Mouse (Mus musculus): ENCODE measurements around the gene Tuba4a.
"Not testable (repeated sequence)": the region's sequence is repeated elsewhere in the genome, so short reads cannot be mapped to it uniquely, and the experiment has no call there.

Gene Tuba4a

DNA sequence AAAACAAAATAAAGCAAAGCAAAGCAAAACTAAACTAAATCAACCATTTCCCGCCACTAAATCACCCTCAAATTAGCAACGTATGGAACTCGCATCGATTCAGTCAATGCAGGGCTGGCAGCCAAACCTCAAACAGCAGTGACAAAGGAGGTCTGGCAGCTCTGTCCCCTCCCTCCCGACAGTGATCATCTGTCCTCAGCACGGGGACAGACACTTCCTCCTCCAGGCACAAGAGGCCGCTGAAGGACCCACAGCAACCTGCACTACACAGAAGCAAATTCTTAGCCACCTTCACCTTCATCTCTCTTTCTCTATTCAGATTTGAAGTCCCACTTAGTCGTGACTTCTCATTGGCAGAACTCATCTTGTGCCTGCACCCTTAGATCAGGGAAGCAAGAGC, 14.9 kb upstream of the Tuba4a start:
- no peak for DNase-seq (ENCODE audit: low spot score)

DNA sequence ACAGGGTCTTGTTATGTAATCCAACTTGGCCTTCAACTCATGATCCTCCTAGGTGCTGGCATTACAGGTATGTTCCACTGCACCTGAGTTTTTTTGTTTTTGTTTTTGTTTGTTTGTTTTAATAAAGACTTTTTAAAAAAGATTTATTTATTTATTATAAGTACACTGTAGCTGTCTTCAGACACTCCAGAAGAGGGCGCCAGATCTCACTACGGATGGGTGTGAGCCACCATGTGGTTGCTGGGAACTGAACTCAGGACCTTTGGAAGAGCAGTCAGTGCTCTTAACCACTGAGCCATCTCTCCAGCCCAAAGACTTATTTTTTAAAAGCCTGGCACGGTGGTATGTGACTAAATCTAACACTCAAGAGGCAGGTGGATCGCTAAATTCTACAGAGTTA, 12.8 kb upstream of the Tuba4a start:
- not testable (repeated sequence) for DNase-seq (ENCODE audit: low spot score)

DNA sequence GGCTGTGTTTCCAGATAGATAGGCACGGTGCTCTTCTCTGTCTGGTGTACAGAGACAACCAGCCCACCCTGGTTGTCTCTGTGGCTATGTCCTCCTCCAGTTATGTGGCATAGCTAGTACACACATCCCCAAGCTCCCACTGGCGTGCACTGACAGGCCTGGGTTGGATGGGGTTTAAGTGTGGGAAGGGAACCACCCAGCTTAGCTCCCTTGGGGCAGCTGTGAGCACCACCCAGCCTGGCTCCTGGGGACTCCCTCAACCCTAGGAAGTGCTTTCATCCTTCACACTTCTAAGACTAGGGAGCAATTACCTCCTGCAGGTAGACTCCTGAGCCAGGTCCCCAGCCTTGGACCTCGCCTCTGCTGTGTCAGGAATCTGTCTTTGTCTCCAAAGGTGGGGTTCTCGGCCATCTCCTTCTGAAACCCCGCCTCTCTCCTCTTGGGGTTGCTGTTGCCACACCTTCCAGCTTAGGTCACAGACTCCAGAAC, 12.0 kb upstream of the Tuba4a start, which contains the start of gene A630095N17Rik:
TSS of gene A630095N17Rik (minus strand) at position 439 of the 489 bp plus-strand sequence.
- DNase-seq (ENCODE audit: low spot score): no peak

DNA sequence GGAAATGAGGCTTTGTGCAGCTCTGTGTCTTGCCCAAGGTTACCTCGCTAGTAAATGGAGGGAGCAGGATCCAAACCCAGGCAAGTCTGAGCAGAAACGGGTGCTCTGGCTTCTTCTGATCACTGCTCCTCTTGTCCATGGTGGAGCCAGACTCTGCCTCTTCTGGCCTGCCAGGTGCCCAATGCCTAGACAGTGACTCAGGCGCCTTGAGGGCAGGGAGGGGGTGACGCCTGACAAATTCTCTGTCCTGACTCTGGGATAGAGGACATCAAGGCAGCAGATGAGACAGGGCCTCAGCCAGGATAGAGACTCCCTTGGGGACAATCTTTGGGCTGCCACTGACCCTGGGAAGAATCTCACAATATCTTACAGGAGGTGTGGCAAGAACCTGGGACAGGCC, 11.6 kb upstream of the Tuba4a start:
- DNase-seq (ENCODE audit: low spot score): no peak

DNA sequence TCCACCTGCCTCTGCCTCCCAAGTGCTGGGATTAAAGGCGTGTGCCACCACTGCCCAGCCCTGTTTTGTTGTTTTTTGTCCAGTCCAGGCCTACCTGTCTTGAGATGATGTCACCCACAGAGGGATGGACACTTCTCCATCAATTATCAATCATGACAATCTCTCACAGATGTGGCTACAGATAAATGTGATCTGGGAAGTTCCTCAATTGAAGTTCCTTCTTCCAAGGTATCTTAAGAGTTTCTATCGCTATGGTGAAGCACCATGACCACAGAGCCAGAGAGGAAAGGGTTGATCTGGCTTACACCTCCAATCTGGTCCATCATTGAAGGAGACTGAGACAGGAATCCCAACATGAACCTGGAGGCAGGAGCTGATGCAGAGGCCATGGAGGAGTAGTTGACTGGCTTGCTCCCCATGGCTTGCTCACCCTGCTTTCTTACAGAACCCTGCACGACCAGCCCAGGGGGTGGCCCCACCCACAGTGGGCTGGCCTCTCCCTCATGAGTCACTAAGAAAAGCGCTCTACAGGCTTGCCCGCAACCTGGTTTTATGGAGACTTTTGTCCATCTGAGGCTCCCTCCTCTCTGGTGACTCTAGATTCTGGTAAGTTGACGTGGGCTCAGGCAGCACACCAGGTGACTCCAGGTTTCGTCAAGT, 10.8 kb upstream of the Tuba4a start:
- DNase-seq (ENCODE audit: low spot score): no peak

DNA sequence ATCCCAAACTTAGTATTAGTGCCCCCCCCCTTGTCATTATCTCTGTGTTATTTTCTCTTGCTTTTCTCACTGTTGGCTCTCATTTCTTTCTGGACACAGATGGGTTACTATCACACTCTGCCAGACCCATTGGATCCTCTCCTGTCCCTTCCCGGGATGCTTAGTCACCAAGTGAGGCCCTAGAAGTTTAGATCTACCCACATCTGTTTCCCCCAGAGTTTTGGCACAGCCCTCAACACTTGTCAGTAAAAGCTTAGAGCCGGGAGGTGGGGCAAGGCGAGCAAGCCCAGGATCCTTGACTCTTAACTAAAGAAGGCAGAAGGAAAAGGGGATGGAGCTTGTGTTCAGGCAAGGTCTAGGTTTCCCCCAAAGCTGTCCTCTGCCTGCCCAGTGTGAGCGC, 9.5 kb upstream of the Tuba4a start:
- no peak for DNase-seq (ENCODE audit: low spot score)

DNA sequence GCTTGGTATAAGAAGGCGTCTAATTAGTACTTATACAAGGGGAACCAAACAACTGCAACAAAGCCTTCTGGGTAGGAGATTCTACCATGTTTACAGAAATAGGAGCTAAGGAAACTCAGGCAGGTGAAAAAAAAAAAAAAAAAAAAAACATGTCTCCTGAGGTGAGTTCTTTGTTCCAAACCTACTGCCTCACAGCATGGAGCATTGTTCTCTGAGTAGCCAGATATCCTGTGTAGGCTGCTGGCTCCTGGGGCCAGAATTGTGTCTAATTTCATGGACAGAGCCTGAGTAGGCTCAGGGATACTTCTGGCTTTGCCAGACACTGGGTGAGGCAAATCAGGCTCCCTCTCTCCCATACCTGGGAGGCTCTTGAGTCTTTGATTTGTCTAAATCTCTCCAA, 8.0 kb upstream of the Tuba4a start:
- no peak for DNase-seq (ENCODE audit: low spot score)

DNA sequence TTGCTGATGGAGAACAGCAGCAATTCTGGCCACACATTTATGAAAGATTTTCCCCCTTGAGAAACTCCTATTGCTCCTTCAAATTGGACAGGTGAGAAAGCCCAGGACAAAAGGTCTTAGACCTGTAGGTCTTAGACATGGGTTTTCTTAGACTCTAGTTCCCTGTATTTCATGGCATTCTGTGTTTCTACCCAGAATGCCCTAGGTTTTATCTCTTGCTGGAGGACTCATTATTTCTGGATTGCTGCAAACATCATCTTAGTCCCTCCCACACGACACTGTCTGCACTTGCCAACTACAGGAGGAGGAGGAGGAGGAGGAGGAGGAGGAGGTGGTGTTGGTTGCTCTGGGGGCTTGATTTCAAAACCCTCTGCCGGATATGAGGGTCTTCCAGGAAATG, 6.5 kb upstream of the Tuba4a start:
- DNase-seq (ENCODE audit: low spot score): no peak

DNA sequence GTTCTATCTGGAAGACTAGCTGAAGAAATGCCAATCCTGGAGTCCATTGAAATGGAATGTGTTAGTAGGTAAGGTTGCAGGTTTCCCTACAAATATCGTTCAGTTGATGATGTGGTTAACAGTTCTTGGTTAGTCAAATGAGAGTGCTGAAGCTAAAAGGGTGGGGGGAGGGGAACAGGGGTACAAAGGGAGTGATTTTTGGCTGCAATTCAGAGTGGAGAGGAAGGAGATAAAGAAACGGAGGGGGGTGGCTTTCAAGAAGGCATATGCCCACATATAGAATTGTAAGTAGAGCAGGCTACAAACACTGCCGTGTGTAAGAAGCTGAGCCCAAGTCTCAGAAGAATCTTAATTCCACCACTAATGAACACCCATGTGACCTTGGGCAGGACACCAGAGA, 5.8 kb upstream of the Tuba4a start:
- no peak for DNase-seq (ENCODE audit: low spot score)

DNA sequence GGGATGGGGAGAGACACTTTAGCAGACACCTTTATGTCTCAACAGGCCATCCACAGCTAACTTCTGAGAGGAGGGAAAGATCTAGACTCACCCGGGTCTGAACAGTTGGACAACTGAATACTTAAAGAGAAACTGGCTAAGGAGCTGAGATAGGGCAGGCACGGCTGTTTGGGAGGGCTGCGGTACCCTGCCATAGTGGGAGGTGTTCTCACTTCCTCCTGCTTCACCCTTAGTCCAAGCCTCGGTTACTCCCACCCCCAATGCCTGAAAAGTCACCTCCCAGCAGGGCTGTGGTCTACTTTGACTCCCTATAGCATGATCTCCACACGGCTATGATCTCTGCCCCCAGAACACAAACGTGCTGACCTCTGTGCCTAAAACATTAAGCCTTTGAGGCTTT, 3.9 kb upstream of the Tuba4a start:
- DNase-seq (ENCODE audit: low spot score): no peak

DNA sequence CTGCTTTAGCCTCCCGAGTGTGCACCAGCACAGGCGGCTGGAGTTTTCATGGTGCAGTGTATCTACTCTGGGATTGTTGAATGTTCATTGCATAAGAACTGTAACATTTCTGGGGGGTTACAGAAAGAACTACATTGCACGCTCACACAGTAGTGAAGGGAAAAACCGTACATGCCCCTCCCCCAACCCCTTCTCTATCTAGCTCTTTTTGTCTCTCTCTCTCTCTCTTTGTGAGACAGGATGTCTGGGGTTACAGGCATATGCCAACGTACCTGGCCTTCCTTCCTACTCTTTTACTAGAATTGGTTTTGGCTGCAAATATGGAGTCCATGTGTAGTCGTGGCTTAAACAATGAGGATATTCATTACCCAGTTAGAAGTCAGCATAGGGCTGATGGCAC, 3.3 kb upstream of the Tuba4a start:
- no peak for DNase-seq (ENCODE audit: low spot score)

DNA sequence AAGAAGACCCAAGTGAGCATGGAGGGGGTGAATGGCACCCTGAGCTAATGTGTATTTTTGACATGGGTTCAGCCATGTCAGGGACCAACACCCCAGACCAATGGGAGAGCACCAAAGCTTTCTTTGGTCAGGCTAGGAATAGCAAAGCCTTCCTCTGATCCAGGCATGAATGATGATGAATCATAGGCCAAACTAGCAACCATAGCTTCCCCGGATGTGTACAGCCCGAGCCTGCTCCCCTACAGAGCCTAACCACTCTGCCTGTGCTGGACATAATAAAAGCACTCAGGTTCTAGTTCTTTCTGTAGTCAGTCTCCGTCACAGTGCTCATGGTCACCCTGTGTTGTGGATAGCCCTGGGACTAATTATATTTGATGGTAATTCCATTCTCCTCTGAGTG, 1.9 kb upstream of the Tuba4a start:
- no peak for DNase-seq (ENCODE audit: low spot score)

DNA sequence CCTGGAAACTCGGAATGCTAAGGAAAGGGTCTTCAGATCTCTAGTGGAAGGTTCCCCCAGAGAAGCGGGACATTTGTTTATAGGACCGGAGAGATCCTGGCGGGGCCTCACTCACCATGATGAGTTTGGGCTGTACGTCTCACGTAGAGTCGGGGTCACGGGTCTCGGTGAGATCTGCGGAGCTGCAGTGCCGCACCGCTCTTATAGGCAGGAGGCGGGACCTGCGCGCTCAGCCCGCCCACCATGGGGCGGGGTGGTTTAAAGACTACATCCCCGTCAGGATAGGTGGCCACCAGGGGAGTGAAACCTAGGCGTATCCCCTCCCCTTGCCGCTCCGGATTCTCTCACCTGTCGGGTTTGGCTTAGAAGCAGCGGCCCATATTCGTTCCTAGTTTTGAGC, 587 bp downstream of the Tuba4a start:
- DNase-seq (ENCODE audit: low spot score): peak; percentile 39

DNA sequence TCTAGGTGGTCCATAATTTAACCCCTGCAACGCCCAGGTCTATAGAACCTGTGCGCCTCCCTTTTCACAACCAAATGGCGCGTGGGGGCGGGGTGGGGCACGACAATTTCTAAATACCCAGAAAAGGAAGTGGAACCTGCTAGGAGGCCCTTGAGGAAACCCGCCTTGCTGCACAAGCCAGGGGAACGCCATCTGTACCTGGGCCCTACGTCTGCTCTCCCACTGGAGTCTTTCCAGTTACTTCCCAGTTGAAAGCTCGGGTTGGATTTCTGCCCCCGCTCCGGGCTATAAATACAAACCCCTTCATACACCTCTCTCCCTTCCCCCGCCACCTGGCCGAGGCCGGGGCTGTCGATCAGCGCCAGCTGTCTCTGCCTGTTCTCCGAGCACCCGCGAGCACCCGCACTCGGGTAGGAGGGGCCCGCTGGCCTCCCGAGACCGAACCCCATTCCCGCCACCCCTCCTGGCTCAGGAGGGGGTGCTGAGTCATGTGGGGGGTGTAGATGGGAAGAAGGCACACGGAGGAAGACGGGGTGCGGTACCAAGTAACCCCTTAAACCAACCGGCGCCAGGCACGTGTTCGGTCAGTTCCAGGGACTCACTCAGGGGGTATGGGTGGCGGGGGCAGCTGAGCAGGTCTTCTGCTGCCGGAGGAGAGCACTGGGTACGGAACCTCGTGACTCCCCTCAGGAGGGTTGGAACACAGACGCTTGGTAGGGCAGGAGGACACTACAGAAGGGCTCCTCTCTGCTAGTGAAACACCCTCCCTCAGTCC, 1.3 kb downstream of the Tuba4a start:
- no peak for DNase-seq (ENCODE audit: low spot score)

DNA sequence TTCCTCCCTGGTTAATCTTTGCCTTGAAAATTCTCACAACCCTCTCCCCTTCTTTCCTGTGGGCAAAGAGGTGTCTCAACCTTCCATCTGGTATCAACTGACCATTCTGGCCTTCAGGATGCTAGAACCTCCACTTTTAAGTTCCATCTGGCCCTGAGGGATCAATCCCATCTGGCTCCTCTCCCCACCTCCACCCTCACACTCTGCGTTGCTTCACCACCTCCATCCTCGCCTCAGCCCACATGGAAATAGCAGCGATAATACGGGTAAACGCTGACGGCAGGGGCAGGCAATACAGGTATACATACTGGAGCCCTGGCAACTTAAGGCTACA, 1.8 kb downstream of the Tuba4a start:
- DNase-seq (ENCODE audit: low spot score): no peak

DNA sequence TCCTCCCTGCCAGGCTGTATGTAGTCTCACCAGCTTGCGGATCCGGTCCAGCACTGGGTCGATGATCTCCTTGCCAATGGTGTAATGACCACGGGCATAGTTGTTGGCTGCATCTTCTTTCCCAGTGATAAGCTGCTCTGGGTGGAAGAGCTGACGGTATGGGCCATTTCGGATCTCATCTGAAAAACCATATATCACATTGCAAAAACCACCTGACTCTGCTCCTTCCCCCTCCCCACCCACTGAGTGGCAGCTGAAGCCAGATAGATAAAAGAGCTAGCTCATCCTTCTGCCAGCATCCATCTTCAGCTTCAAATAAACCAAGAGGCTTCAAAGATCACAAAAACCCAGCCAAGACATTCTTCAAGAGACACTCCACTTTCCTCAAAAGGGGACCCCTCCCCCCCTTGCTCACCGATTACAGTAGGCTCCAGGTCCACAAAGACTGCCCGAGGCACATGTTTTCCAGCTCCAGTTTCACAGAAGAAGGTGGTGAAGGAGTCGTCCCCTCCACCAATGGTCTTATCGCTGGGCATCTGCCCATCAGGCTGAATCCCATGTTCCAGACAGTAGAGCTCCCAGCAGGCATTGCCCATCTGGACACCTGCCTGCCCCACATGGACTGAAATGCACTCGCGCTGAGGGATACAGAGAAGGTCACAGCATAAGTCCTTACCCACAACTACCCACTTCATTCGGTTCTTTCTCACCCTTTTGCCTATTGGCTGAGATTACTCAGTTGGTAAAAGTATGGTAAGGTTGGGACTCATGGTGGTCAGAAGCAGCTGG, 2.7 kb downstream of the Tuba4a start:
- DNase-seq (ENCODE audit: low spot score): no peak

DNA sequence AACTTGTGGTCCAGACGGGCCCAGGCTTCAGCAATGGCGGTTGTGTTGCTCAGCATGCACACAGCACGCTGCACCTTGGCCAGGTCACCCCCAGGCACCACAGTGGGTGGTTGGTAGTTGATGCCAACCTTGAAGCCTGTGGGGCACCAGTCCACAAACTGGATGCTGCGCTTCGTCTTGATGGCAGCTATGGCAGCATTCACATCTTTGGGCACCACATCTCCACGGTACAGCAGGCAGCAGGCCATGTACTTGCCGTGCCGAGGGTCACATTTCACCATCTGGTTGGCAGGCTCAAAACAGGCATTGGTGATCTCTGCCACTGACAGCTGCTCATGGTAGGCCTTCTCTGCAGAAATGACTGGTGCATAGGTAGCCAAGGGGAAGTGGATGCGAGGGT, 3.9 kb downstream of the Tuba4a start:
- DNase-seq (ENCODE audit: low spot score): no peak

DNA sequence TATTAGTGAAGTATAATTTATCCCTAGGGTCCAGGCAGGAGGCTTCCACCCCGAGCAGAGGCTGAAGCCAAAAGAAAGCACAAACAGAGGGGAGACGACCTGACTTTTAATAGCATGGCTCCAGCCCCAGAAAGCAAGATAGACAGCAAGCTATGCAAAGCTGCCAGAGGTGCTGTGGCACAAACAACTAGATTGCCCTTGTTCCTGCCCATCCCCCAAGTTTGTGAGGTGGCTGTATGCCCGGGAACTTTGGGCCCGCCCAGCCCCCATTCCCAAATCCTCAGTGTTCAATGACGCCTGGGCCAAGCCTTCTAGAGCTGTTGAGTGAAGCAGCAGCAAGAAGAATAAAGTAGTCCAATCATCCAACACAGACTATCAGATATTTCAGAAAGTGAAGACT, 4.8 kb downstream of the Tuba4a start:
- no peak for DNase-seq (ENCODE audit: low spot score)

DNA sequence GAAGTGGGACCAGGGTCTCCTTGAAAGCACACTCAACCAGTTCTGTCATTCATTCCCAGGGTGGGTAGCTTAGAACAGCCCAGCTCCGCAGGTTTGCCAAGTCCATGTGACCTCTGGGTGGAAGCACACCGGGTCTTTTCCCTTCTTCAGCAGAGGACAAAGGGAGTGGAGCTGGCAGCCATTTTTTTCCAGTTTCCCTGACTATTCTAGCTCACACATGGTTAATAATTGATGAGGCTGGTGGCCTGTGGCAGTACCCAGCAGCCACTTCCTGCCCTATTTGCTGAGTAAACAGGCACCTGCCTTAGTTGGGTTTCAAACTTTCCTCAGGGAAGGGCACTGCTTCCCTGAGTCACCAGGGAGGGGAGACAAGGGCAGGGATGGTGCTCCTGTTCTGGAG, 5.2 kb downstream of the Tuba4a start:
- DNase-seq (ENCODE audit: low spot score): no peak

DNA sequence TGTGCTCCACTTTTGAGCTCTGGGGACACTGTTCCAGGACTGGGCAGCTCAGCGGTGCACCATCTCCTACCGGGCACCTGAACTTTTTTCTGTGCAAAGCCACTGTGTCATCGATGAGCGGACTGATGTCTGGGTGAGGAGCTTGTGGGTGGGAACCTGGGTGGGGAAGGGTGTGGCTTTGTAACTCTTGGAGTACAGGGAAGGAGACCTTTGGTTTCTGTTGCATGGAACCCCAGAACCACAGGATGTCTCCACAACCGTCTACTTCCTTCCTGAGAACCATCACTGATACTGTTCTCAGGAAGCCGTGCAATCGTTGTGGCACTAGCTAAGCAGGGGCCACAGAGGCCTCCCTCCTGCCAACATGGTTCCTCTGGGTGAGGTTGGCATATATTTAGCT, 6.6 kb downstream of the Tuba4a start:
- DNase-seq (ENCODE audit: low spot score): no peak

DNA sequence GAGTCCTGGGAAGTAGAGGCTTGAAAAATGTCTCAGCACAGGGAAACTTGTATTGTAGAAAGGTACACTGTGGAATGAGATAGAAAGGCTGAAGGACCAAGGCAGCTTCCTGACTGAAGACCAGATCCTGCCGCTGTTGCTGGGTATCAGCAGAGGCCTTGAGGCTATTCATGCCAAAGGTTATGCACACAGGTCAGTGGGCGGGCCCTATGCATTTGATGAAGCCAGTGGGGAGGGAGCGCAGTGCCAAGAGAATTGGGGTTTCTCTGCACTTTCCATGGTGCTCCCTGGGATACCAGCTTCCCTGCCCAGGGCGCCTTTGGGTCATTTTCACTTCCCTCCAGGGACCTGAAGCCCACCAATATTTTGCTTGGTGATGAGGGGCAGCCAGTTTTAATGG, 7.1 kb downstream of the Tuba4a start:
- DNase-seq (ENCODE audit: low spot score): no peak

DNA sequence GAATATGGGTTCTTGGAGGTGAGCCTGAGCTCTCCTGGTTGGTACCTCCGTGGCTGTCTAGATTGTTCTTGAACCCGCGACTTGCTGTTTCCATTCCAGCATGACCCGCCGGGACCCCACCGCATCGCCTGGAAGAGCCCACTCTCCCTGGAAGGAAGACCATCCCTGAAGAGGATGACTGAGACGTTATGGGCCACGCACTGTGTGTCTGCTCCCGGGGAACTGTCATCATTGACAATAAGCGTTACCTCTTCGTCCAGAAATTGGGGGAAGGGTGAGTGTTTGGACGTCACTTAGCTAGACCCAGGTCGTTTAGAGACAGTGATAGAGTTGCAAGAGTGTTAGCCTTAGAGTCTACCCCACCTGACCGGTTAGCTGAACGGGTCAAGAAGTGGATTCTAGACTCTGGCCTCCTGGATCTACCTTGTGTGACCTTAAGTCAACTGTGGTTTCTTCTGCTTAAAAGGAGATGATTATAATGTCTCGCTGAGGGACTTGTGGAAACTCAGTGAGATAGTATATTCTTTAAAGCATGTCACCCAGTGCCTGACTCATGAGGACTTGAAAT, 8.4 kb downstream of the Tuba4a start:
- DNase-seq (ENCODE audit: low spot score): no peak

Data from ovary, postnatal 10 days (tissue).